Mouse (Mus musculus): Measurements from ENCODE around the gene Gbp6.
"Not testable (repeated sequence)": the region's sequence is repeated elsewhere in the genome, so short reads cannot be mapped to it uniquely, and the experiment has no call there.

Gene Gbp6

GRCm38 (mm10) chr5:105293226-105294165 is at the start of gene Gbp6, which contains the start of gene Gm43302:
TSS of gene Gbp6 (minus strand) at chr5:105293698.
TSS of gene Gm43302 (minus strand) at chr5:105293695.
- peak; percentile 27 for DNase-seq (ENCODE audit: low spot score)

GRCm38 (mm10) chr5:105341281-105341680 is 47.8 kb upstream of the Gbp6 start:
- no peak for DNase-seq (ENCODE audit: low spot score)

GRCm38 (mm10) chr5:105322543-105322942 is 29.0 kb upstream of the Gbp6 start:
- DNase-seq (ENCODE audit: low spot score): no peak

- no peak for DNase-seq (ENCODE audit: low spot score)
Observed at GRCm38 (mm10) chr5:105310941-105311340, 17.4 kb upstream of the Gbp6 start.

GRCm38 (mm10) chr5:105309148-105309547 is 15.7 kb upstream of the Gbp6 start:
- DNase-seq (ENCODE audit: low spot score): not testable (repeated sequence)

GRCm38 (mm10) chr5:105306946-105307345 is 13.4 kb upstream of the Gbp6 start:
- DNase-seq (ENCODE audit: low spot score): not testable (repeated sequence)

- DNase-seq (ENCODE audit: low spot score): no peak
Observed at GRCm38 (mm10) chr5:105306159-105306581, 12.7 kb upstream of the Gbp6 start.

- DNase-seq (ENCODE audit: low spot score): not testable (repeated sequence)
Observed at GRCm38 (mm10) chr5:105305671-105306070, 12.2 kb upstream of the Gbp6 start.

- DNase-seq (ENCODE audit: low spot score): no peak
Observed at GRCm38 (mm10) chr5:105301963-105302362, 8.5 kb upstream of the Gbp6 start.

GRCm38 (mm10) chr5:105301531-105301930 is 8.0 kb upstream of the Gbp6 start:
- DNase-seq (ENCODE audit: low spot score): no peak

- no peak for DNase-seq (ENCODE audit: low spot score)
Observed at GRCm38 (mm10) chr5:105295746-105296145, 2.2 kb upstream of the Gbp6 start.

- DNase-seq (ENCODE audit: low spot score): no peak
Observed at GRCm38 (mm10) chr5:105292492-105292891, 1.0 kb downstream of the Gbp6 start.

GRCm38 (mm10) chr5:105290921-105291320 is 2.6 kb downstream of the Gbp6 start:
- not testable (repeated sequence) for DNase-seq (ENCODE audit: low spot score)

GRCm38 (mm10) chr5:105260673-105261072 is 32.8 kb downstream of the Gbp6 start:
- DNase-seq (ENCODE audit: low spot score): not testable (repeated sequence)

GRCm38 (mm10) chr5:105252491-105252890 is 41.0 kb downstream of the Gbp6 start:
- DNase-seq (ENCODE audit: low spot score): no peak

- not testable (repeated sequence) for DNase-seq (ENCODE audit: low spot score)
Observed at GRCm38 (mm10) chr5:105244741-105245140, 48.8 kb downstream of the Gbp6 start.

GRCm38 (mm10) chr5:105240982-105241381 is 52.5 kb downstream of the Gbp6 start:
- DNase-seq (ENCODE audit: low spot score): not testable (repeated sequence)

GRCm38 (mm10) chr5:105239483-105240047 is 53.9 kb downstream of the Gbp6 start, which contains the start of gene Gbp10:
TSS of gene Gbp10 (minus strand) at chr5:105239533.
- DNase-seq (ENCODE audit: low spot score): peak; percentile 10

- not testable (repeated sequence) for DNase-seq (ENCODE audit: low spot score)
Observed at GRCm38 (mm10) chr5:105238402-105238801, 55.1 kb downstream of the Gbp6 start.

- not testable (repeated sequence) for DNase-seq (ENCODE audit: low spot score)
Observed at GRCm38 (mm10) chr5:105236040-105236439, 57.5 kb downstream of the Gbp6 start.

Data from ovary, postnatal 14 days (tissue).